Mouse (Mus musculus) liver, embryonic 11.5 days (tissue): ENCODE measurements around the gene Ephb1. TPM values are rescaled to one million over a fixed set of nuclear protein-coding genes. Genes with fewer than 3 reads are reported as not detected.

Source experiments
- ATAC-seq: fragments of 200-750 bp; cut with Nextera tagmentation; replicated peaks from 2 replicates; pipeline ENCODE4 v1.8.0; 2017; ENCODE audit warnings: moderate number of reproducible peaks, mild to moderate bottlenecking, moderate TSS enrichment, moderate library complexity; ENCODE audit not compliant: low FRiP score
- DNase-seq: peaks from one replicate; pipeline ENCODE4 v3.0.0-alpha.2; 2017; ENCODE audit warnings: low spot score
- H3K27ac ChIP-seq: fragments of 300-500 bp; sonication (generic); 2 replicates; pipeline ENCODE4 v1.5.1; 2014; ENCODE audit warnings: mild to moderate bottlenecking, low read depth, low read length, control low read depth
- H3K27me3 ChIP-seq: fragments of 300-500 bp; sonication (generic); replicated peaks from 2 replicates; pipeline ENCODE4 v1.6.1; 2014; ENCODE audit warnings: low read length, mixed read lengths; ENCODE audit not compliant: control insufficient read depth, insufficient read depth
- H3K36me3 ChIP-seq: fragments of 300-500 bp; sonication (generic); 2 replicates; pipeline ENCODE4 v1.6.1; 2014; ENCODE audit warnings: mild to moderate bottlenecking, low read length, moderate library complexity, mixed read lengths; ENCODE audit not compliant: control insufficient read depth, insufficient read depth
- H3K4me1 ChIP-seq: fragments of 300-500 bp; sonication (generic); replicated peaks from 2 replicates; pipeline ENCODE4 v1.6.1; 2014; ENCODE audit warnings: low read length, mixed read lengths; ENCODE audit not compliant: control insufficient read depth, insufficient read depth
- H3K4me2 ChIP-seq: fragments of 300-500 bp; sonication (generic); 2 replicates; pipeline ENCODE4 v1.6.1; 2014; ENCODE audit warnings: mild to moderate bottlenecking, control low read depth, moderate library complexity
- H3K4me3 ChIP-seq: fragments of 300-500 bp; sonication (generic); 2 replicates; pipeline ENCODE4 v1.5.1; 2014; ENCODE audit warnings: low read depth, low read length, control low read depth
- H3K9ac ChIP-seq: fragments of 300-500 bp; sonication (generic); 2 replicates; pipeline ENCODE4 v1.6.1; 2014; ENCODE audit warnings: low read depth, low read length, control low read depth
- H3K9me3 ChIP-seq: fragments of 300-500 bp; sonication (generic); 2 replicates; pipeline ENCODE4 v1.6.1; 2016; ENCODE audit warnings: low read length, inconsistent platforms, mixed read lengths; ENCODE audit not compliant: control insufficient read depth
- WGBS: fragments of 180-500 bp; shearing (Covaris S2); extraction: QIAGEN DNeasy Blood & Tissue Kit; methylation state at CpG from one replicate; pipeline ENCODE4 v1.1.7; 2014; 5-methylcytosine and 5-hydroxymethylcytosine counted together
- polyA plus RNA-seq: library from polyadenylated mRNA; unstranded; fragments of >200 nt; fragmentation: Nextera tagmentation; extraction: Ambion mirVana; gene quantifications from 2 replicates; pipeline ENCODE4 v1.2.1, GENCODE M21; 2014

Ephb1 gene
- polyA plus RNA-seq, 1 experiment from 2014 or later = 0.70 TPM

DNA sequence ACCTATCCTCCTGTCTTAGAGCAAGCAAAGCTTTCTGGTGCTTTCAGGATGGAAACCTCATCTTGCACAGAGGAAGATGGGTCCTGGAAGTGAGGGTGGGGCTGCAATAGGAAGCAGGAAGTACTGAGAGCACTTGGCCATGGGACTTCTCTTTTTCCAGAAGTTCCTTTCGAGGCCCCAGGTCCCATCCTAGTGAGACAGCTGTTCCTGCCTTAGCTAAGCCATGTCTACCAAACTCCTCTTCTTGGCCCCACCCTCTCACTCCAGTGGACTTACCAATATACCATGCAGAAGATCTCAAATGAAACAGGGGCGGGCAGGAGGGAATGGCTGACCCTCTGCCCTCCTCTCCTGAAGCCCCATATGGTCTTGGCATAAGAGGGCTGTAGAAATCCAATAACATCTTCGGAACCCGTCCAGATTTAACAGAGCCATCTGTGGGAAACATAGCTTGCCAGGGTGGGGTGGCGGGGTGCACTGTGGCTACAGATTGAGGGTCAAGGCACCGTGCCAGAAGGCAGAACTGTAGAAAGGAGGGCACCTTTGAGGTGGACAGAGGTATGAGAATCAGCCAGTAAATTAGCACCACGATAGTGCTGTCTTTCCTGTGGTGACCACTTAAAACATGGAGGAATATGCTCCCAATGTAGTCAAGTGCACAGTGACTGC lies 48.9 kb downstream of the Ephb1 start:
- Histone ChIP-seq H3K4me3 (no peak overlapping the region), H3K36me3 (no peaks in the 10 kb centered on the region), H3K4me1 (no peaks in the 10 kb centered on the region), H3K27me3 (no peaks in the 10 kb centered on the region), H3K27ac (no peak overlapping the region), H3K9ac (no peak overlapping the region), H3K4me2 (no peak overlapping the region), H3K9me3 (no peaks in the 10 kb centered on the region)
- ATAC-seq = no peak
- no peak for DNase-seq
- 76% methylated on average over 7 of the region's 7 CpGs for WGBS

DNA sequence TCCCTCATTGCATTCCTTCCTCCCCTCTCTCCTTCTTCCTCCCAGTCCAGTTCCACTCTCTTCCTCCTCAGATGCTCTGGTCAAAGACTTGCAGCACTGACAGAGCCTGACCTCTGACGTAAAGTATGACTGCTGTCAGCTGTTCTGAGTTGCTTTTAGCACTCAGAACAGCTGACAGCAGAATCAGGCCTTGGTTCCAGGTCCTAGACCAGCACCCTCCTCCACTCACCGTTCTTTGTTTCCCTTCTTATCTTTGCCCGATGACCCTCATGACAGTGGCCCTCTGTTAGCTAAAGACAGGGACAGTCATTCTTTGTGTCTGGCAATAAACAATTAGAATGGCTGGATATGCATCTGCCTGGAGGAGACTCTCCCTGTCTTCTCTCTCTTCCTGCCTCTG lies 49.7 kb downstream of the Ephb1 start:
- no peak for ATAC-seq
- Histone ChIP-seq H3K9ac (no peak overlapping the region), H3K27me3 (no peaks in the 10 kb centered on the region), H3K4me3 (no peak overlapping the region), H3K36me3 (no peaks in the 10 kb centered on the region), H3K9me3 (no peaks in the 10 kb centered on the region), H3K27ac (no peak overlapping the region), H3K4me2 (no peak overlapping the region), H3K4me1 (no peaks in the 10 kb centered on the region)
- WGBS = 45% methylated on average over 3 of the region's 3 CpGs
- DNase-seq = no peak

DNA sequence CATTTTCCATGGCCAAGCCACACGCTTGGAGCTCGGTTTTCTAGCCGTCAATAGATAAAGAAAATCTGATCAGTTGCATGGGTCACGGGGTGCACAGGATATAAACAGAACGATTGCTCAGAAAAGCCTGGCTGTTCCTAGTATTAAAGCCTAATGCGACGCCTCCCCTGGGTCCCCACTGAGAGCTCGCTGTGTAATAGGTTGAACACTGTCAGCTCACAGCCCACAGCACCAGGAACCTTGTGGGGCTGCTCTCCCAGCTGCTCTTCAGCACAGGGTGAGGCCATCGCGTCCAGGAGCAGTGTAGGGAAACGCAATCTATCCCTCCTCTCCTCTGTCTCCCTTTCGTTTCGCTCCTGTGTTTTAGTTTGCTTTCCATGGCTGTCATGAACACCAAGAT lies 50.6 kb downstream of the Ephb1 start:
- DNase-seq (no peak), ATAC-seq (no peak)
- H3K36me3 ChIP-seq = no peaks in the 10 kb centered on the region
- H3K9me3 ChIP-seq = no peaks in the 10 kb centered on the region
- H3K9ac ChIP-seq = no peak overlapping the region
- H3K4me2 ChIP-seq = no peak overlapping the region
- H3K4me1 ChIP-seq = no peaks in the 10 kb centered on the region
- H3K27ac ChIP-seq = no peak overlapping the region
- WGBS = 64% methylated on average over 13 of the region's 13 CpGs
- H3K4me3 ChIP-seq = no peak overlapping the region
- H3K27me3 ChIP-seq = no peaks in the 10 kb centered on the region

DNA sequence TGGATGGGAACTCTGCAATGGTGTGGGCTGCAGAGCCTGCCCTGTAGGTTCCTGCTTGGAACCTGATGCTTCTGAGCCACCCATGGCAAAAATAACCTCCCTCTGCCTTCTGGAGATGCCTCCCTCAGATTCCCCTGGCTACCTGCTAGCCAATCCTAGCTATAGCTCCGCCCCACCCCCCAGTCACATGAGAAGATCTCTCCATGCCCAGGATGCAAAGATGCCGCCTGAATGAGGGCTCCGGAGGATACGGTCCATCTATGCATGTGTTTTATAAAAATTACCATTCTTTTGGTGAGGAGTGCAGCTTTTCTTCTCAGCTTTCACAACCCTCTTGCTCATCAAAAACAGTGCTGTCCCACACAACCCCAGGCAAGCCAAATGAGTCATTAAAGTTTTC lies 53.5 kb downstream of the Ephb1 start:
- no peaks in the 10 kb centered on the region for H3K36me3 ChIP-seq
- no peaks in the 10 kb centered on the region for H3K9me3 ChIP-seq
- H3K4me3 ChIP-seq = no peak overlapping the region
- H3K4me1 ChIP-seq = no peaks in the 10 kb centered on the region
- no peak overlapping the region for H3K4me2 ChIP-seq
- no peak overlapping the region for H3K27ac ChIP-seq
- no peak overlapping the region for H3K9ac ChIP-seq
- no peaks in the 10 kb centered on the region for H3K27me3 ChIP-seq
- WGBS = 79% methylated on average over 4 of the region's 4 CpGs
- ATAC-seq (no peak), DNase-seq (no peak)

DNA sequence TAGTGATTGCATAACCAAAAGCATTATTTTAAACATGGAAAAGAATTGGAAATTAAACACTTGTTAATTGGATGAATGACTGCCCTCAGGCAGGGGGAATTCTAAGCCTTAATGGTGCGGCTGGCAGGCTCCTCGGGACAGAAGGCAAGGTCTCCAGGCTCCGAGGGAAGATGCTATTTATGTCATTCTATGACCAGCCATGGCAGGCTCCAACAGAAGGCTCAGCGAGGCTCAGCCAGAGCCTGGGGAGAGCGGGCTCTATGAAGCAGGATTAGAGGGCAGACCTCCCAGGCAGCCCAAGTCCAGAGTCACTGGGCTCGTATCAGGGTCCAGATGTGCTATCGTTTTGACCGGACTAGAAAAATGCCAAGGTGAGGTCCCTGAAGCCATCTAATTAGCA lies 55.8 kb downstream of the Ephb1 start:
- no peaks in the 10 kb centered on the region for H3K36me3 ChIP-seq

DNA sequence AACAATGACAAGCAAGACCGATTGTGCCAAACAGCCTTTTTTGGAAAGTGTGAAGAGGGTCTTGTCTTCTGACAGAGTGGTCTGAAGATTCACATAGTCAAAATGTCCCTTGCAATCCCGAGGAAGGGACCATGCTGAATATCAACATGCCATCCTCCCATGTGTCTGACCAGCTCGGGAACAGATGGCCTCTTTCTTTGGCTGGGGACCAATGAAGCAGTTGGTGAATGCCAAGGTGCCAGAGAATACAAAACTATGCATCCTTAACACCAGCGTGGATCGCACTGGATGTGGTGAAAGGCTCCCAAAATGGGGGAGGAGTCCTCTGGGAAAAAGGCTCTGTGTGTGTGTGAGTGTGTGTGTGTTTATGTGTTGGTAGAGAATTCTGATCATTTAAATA lies 56.5 kb downstream of the Ephb1 start:
- WGBS = 76% methylated on average over 5 of the region's 5 CpGs
- no peak overlapping the region for H3K27ac ChIP-seq
- H3K4me3 ChIP-seq = no peak overlapping the region
- no peaks in the 10 kb centered on the region for H3K9me3 ChIP-seq
- H3K4me2 ChIP-seq = no peak overlapping the region
- DNase-seq (no peak), ATAC-seq (no peak)
- no peaks in the 10 kb centered on the region for H3K36me3 ChIP-seq
- H3K4me1 ChIP-seq = no peaks in the 10 kb centered on the region
- H3K9ac ChIP-seq = no peak overlapping the region
- no peaks in the 10 kb centered on the region for H3K27me3 ChIP-seq

More for the DNA sequence above, 55.8 kb downstream of the Ephb1 start:
- H3K4me1 ChIP-seq = no peaks in the 10 kb centered on the region
- 71% methylated on average over 8 of the region's 8 CpGs for WGBS
- H3K9ac ChIP-seq = no peak overlapping the region
- no peak for ATAC-seq
- H3K4me3 ChIP-seq = no peak overlapping the region
- DNase-seq = no peak
- no peak overlapping the region for H3K4me2 ChIP-seq
- no peaks in the 10 kb centered on the region for H3K9me3 ChIP-seq
- no peak overlapping the region for H3K27ac ChIP-seq
- H3K27me3 ChIP-seq = no peaks in the 10 kb centered on the region

DNA sequence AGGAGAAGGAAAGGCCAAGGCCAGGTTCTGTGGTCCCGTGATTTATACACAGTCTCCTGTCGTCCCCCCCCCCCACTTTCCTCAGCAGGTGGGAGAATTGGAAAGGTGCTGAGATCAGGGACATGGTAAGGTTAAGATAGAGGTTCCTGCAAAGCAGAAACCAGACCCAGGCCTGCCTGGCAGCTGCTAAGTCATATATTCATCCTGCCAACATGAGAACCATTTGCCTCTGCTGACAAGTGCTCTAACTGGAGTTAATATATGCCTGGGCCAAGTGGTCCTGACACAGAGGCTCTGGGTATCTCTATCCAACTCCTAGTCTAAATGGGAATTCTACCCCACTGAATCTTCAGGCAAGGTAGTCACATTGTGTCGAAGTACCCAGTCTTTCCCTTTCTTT lies 57.3 kb downstream of the Ephb1 start:
- WGBS = 65% methylated on average over 3 of the region's 3 CpGs

DNA sequence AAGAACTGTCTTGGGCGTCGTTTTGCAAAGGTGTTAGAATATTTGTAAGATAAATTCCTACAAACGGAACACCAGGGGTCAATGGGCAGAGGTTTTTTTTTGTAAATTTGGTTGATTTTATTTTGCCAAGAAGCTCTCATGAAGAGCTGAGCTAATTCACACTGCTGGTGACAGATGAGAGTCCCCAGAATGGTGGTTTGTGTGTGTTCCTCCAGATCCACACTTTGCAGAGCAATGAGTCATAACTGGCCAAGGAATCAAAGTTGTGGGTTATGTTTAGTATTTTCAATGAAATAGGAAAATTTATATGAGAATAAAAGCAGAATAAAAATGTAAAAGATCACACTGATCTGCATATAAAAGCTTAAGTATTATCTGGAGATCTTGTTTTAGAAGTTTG lies 60.9 kb downstream of the Ephb1 start:
- ATAC-seq = no peak
- Histone ChIP-seq H3K4me1 (no peaks in the 10 kb centered on the region), H3K4me2 (no peak overlapping the region), H3K9ac (no peak overlapping the region), H3K27ac (no peak overlapping the region), H3K27me3 (no peaks in the 10 kb centered on the region), H3K36me3 (no peaks in the 10 kb centered on the region), H3K4me3 (no peak overlapping the region), H3K9me3 (no peaks in the 10 kb centered on the region)
- no peak for DNase-seq
- 84% methylated on average over 3 of the region's 3 CpGs for WGBS

More for the DNA sequence above, 57.3 kb downstream of the Ephb1 start:
- H3K9me3 ChIP-seq = no peaks in the 10 kb centered on the region
- no peaks in the 10 kb centered on the region for H3K27me3 ChIP-seq
- ATAC-seq (no peak), DNase-seq (no peak)
- H3K36me3 ChIP-seq = no peaks in the 10 kb centered on the region
- H3K4me3 ChIP-seq = no peak overlapping the region
- no peaks in the 10 kb centered on the region for H3K4me1 ChIP-seq
- no peak overlapping the region for H3K4me2 ChIP-seq
- H3K9ac ChIP-seq = no peak overlapping the region
- H3K27ac ChIP-seq = no peak overlapping the region

DNA sequence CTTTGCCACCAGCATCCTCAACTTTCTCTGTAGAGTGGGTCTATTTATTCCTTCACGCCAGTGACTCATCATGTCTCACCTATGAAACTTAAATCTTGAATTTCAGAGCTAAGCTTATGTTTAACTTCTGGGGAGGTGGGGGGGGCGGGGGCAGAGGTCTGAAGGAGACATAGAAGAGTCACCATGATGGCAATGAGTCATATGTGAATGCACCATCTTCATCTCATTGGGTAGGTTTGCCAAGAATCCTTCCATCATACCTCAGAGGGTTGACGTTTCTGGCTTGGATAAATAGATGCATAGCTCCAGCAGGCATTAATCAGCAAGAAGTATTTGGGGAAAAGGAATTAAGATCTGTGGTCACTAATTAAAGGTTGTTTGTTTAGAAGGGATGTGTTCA lies 63.3 kb downstream of the Ephb1 start:
- ATAC-seq (no peak), DNase-seq (no peak)
- WGBS = 79% methylated on average over 3 of the region's 3 CpGs
- Histone ChIP-seq H3K4me2 (no peak overlapping the region), H3K4me3 (no peak overlapping the region), H3K27ac (no peak overlapping the region), H3K4me1 (no peaks in the 10 kb centered on the region), H3K27me3 (no peaks in the 10 kb centered on the region), H3K9me3 (no peaks in the 10 kb centered on the region), H3K9ac (no peak overlapping the region), H3K36me3 (no peaks in the 10 kb centered on the region)
